Mouse (Mus musculus) neural tube, embryonic 12.5 days (tissue): Measurements from ENCODE around the gene Gigyf2. TPM values are rescaled to one million over a fixed set of nuclear protein-coding genes. Genes with fewer than 3 reads are reported as not detected.
"Not testable (repeated sequence)": the region's sequence is repeated elsewhere in the genome, so short reads cannot be mapped to it uniquely, and the experiment has no call there.

Experiments used
- ATAC-seq: fragments of 200-750 bp; cut with Nextera tagmentation; 2 replicates; pipeline ENCODE4 v1.8.0; 2017; ENCODE audit warnings: low read depth, mild to moderate bottlenecking, moderate TSS enrichment, moderate library complexity; ENCODE audit not compliant: low FRiP score
- H3K27ac ChIP-seq: fragments of 300-500 bp; sonication (generic); 2 replicates; pipeline ENCODE4 v1.5.1; 2016
- H3K27me3 ChIP-seq: fragments of 300-500 bp; sonication (generic); replicated peaks from 2 replicates; pipeline ENCODE4 v1.6.1; 2016; ENCODE audit warnings: mild to moderate bottlenecking
- H3K36me3 ChIP-seq: fragments of 300-500 bp; sonication (generic); 2 replicates; pipeline ENCODE4 v1.6.1; 2016; ENCODE audit warnings: mild to moderate bottlenecking
- H3K4me1 ChIP-seq: fragments of 300-500 bp; sonication (generic); 2 replicates; pipeline ENCODE4 v1.6.1; 2016
- H3K4me2 ChIP-seq: fragments of 300-500 bp; sonication (generic); replicated peaks from 2 replicates; pipeline ENCODE4 v1.6.1; 2016; ENCODE audit warnings: mild to moderate bottlenecking
- H3K4me3 ChIP-seq: fragments of 300-500 bp; sonication (generic); 2 replicates; pipeline ENCODE4 v1.5.1; 2016
- H3K9ac ChIP-seq: fragments of 300-500 bp; sonication (generic); 2 replicates; pipeline ENCODE4 v1.6.1; 2016; ENCODE audit warnings: mild to moderate bottlenecking
- H3K9me3 ChIP-seq: fragments of 300-500 bp; sonication (generic); 2 replicates; pipeline ENCODE4 v1.6.1; 2016; ENCODE audit warnings: mild to moderate bottlenecking
- WGBS: fragments of 180-500 bp; shearing (Covaris S2); methylation state at CpG from one replicate; pipeline ENCODE4 v1.1.7; 2016; 5-methylcytosine and 5-hydroxymethylcytosine counted together
- polyA plus RNA-seq: library from polyadenylated mRNA; unstranded; fragments of >200 nt; fragmentation: Nextera tagmentation; extraction: Ambion mirVana; gene quantifications from 2 replicates; pipeline ENCODE4 v1.2.1, GENCODE M21; 2016

Gigyf2 gene
- polyA plus RNA-seq, 1 experiment from 2014 or later, result 62.4 TPM

GRCm38 (mm10) chr1:87404710-87405109, 77.9 kb downstream of the Gigyf2 start:
- no peak overlapping the region for H3K27ac ChIP-seq
- no peaks in the 10 kb centered on the region for H3K27me3 ChIP-seq
- H3K9ac ChIP-seq, result no peak overlapping the region
- no peaks in the 10 kb centered on the region for H3K4me1 ChIP-seq
- H3K4me3 ChIP-seq, result no peak overlapping the region
- ATAC-seq, result no peak
- H3K36me3 ChIP-seq, result peaks cover 37% of the 10 kb centered on the region
- H3K4me2 ChIP-seq, result no peak overlapping the region
- no peaks in the 10 kb centered on the region for H3K9me3 ChIP-seq
- 93% methylated on average over 1 of the region's 1 CpGs for WGBS

GRCm38 (mm10) chr1:87406012-87406411, 79.2 kb downstream of the Gigyf2 start:
- H3K4me2 ChIP-seq, result no peak overlapping the region
- no peak overlapping the region for H3K4me3 ChIP-seq
- H3K9ac ChIP-seq, result no peak overlapping the region
- H3K4me1 ChIP-seq, result no peaks in the 10 kb centered on the region
- no peaks in the 10 kb centered on the region for H3K9me3 ChIP-seq
- peaks cover 45% of the 10 kb centered on the region for H3K36me3 ChIP-seq
- H3K27ac ChIP-seq, result no peak overlapping the region
- no peak for ATAC-seq
- H3K27me3 ChIP-seq, result no peaks in the 10 kb centered on the region

- no peaks in the 10 kb centered on the region for H3K27me3 ChIP-seq
- no peak for ATAC-seq
- H3K4me1 ChIP-seq, result no peaks in the 10 kb centered on the region
- H3K36me3 ChIP-seq, result peaks cover 63% of the 10 kb centered on the region
- no peak overlapping the region for H3K4me3 ChIP-seq
- 87% methylated on average over 4 of the region's 4 CpGs for WGBS
- no peak overlapping the region for H3K4me2 ChIP-seq
- no peak overlapping the region for H3K9ac ChIP-seq
- H3K27ac ChIP-seq, result no peak overlapping the region
- H3K9me3 ChIP-seq, result no peaks in the 10 kb centered on the region
Observed at GRCm38 (mm10) chr1:87409380-87409779, 82.6 kb downstream of the Gigyf2 start.

GRCm38 (mm10) chr1:87418733-87419132, 91.9 kb downstream of the Gigyf2 start:
- ATAC-seq, result no peak
- no peak overlapping the region for H3K4me3 ChIP-seq
- H3K9ac ChIP-seq, result no peak overlapping the region
- H3K36me3 ChIP-seq, result peaks cover 48% of the 10 kb centered on the region
- no peaks in the 10 kb centered on the region for H3K27me3 ChIP-seq
- H3K4me1 ChIP-seq, result no peaks in the 10 kb centered on the region
- H3K27ac ChIP-seq, result no peak overlapping the region
- no peak overlapping the region for H3K4me2 ChIP-seq
- H3K9me3 ChIP-seq, result no peaks in the 10 kb centered on the region
- WGBS, result 88% methylated on average over 4 of the region's 4 CpGs

GRCm38 (mm10) chr1:87435125-87435524, 108.3 kb downstream of the Gigyf2 start:
- no peaks in the 10 kb centered on the region for H3K27me3 ChIP-seq
- no peak overlapping the region for H3K4me2 ChIP-seq
- H3K4me3 ChIP-seq, result no peak overlapping the region
- H3K4me1 ChIP-seq, result no peaks in the 10 kb centered on the region
- no peak overlapping the region for H3K9ac ChIP-seq
- 96% methylated on average over 2 of the region's 2 CpGs for WGBS
- no peaks in the 10 kb centered on the region for H3K9me3 ChIP-seq
- ATAC-seq, result no peak
- no peak overlapping the region for H3K27ac ChIP-seq
- peaks cover 58% of the 10 kb centered on the region for H3K36me3 ChIP-seq

- no peak overlapping the region for H3K27ac ChIP-seq
- H3K36me3 ChIP-seq, result peaks cover 59% of the 10 kb centered on the region
- H3K27me3 ChIP-seq, result no peaks in the 10 kb centered on the region
- no peak overlapping the region for H3K9ac ChIP-seq
- no peak overlapping the region for H3K4me2 ChIP-seq
- H3K4me3 ChIP-seq, result no peak overlapping the region
- no peaks in the 10 kb centered on the region for H3K4me1 ChIP-seq
- no peak for ATAC-seq
- H3K9me3 ChIP-seq, result no peaks in the 10 kb centered on the region
- 90% methylated on average over 6 of the region's 6 CpGs for whole genome bisulfite sequencing
Observed at GRCm38 (mm10) chr1:87436583-87436982, 109.8 kb downstream of the Gigyf2 start.

- Histone ChIP-seq H3K27me3 (no peaks in the 10 kb centered on the region), H3K4me3 (no peak overlapping the region), H3K4me2 (no peak overlapping the region), H3K27ac (no peak overlapping the region), H3K36me3 (peaks cover 66% of the 10 kb centered on the region), H3K4me1 (no peaks in the 10 kb centered on the region), H3K9me3 (no peaks in the 10 kb centered on the region), H3K9ac (no peak overlapping the region)
- ATAC-seq, result no peak
- 35% methylated on average over 5 of the region's 5 CpGs for WGBS
Observed at GRCm38 (mm10) chr1:87447183-87448104, 120.6 kb downstream of the Gigyf2 start.

GRCm38 (mm10) chr1:87449432-87449831, 122.6 kb downstream of the Gigyf2 start:
- no peaks in the 10 kb centered on the region for H3K4me1 ChIP-seq
- WGBS, result 81% methylated on average over 4 of the region's 4 CpGs
- H3K9me3 ChIP-seq, result no peaks in the 10 kb centered on the region
- H3K4me3 ChIP-seq, result no peak overlapping the region
- H3K36me3 ChIP-seq, result peaks cover 51% of the 10 kb centered on the region
- H3K4me2 ChIP-seq, result no peak overlapping the region
- H3K9ac ChIP-seq, result no peak overlapping the region
- ATAC-seq, result no peak
- no peaks in the 10 kb centered on the region for H3K27me3 ChIP-seq
- no peak overlapping the region for H3K27ac ChIP-seq

- H3K9me3 ChIP-seq, result no peaks in the 10 kb centered on the region
- no peak overlapping the region for H3K4me2 ChIP-seq
- no peaks in the 10 kb centered on the region for H3K27me3 ChIP-seq
- WGBS, result 100% methylated on average over 1 of the region's 1 CpGs
- ATAC-seq, result no peak
- no peaks in the 10 kb centered on the region for H3K4me1 ChIP-seq
- H3K9ac ChIP-seq, result no peak overlapping the region
- H3K36me3 ChIP-seq, result no peaks in the 10 kb centered on the region
- H3K4me3 ChIP-seq, result no peak overlapping the region
- H3K27ac ChIP-seq, result no peak overlapping the region
Observed at GRCm38 (mm10) chr1:87456425-87456824, 129.6 kb downstream of the Gigyf2 start.

GRCm38 (mm10) chr1:87458045-87458444, 131.2 kb downstream of the Gigyf2 start:
- H3K27ac ChIP-seq, result no peak overlapping the region
- H3K4me2 ChIP-seq, result no peak overlapping the region
- ATAC-seq, result no peak
- H3K27me3 ChIP-seq, result no peaks in the 10 kb centered on the region
- H3K4me3 ChIP-seq, result no peak overlapping the region
- 90% methylated on average over 4 of the region's 4 CpGs for WGBS
- no peaks in the 10 kb centered on the region for H3K9me3 ChIP-seq
- no peaks in the 10 kb centered on the region for H3K4me1 ChIP-seq
- H3K9ac ChIP-seq, result no peak overlapping the region
- H3K36me3 ChIP-seq, result no peaks in the 10 kb centered on the region

- not testable (repeated sequence) for H3K27ac ChIP-seq, H3K9me3 ChIP-seq, H3K4me1 ChIP-seq, H3K36me3 ChIP-seq, ATAC-seq, H3K9ac ChIP-seq, H3K4me3 ChIP-seq, H3K4me2 ChIP-seq, H3K27me3 ChIP-seq
- WGBS, result 92% methylated on average over 6 of the region's 7 CpGs
Observed at GRCm38 (mm10) chr1:87459856-87460255, 133.1 kb downstream of the Gigyf2 start.

- Histone ChIP-seq H3K9ac (no peak overlapping the region), H3K4me2 (no peak overlapping the region), H3K9me3 (no peaks in the 10 kb centered on the region), H3K4me3 (no peak overlapping the region), H3K4me1 (no peaks in the 10 kb centered on the region), H3K27me3 (no peaks in the 10 kb centered on the region), H3K27ac (no peak overlapping the region), H3K36me3 (no peaks in the 10 kb centered on the region)
- ATAC-seq, result no peak
- WGBS, result 68% methylated on average over 9 of the region's 9 CpGs
Observed at GRCm38 (mm10) chr1:87467469-87467868, 140.7 kb downstream of the Gigyf2 start.

- Histone ChIP-seq H3K4me2 (no peak overlapping the region), H3K27ac (no peak overlapping the region), H3K36me3 (no peaks in the 10 kb centered on the region), H3K4me3 (no peak overlapping the region), H3K4me1 (no peaks in the 10 kb centered on the region), H3K9ac (no peak overlapping the region), H3K9me3 (no peaks in the 10 kb centered on the region), H3K27me3 (no peaks in the 10 kb centered on the region)
- 83% methylated on average over 6 of the region's 6 CpGs for WGBS
- ATAC-seq, result no peak
Observed at GRCm38 (mm10) chr1:87468321-87468720, 141.5 kb downstream of the Gigyf2 start.
